Mouse (Mus musculus): Measurements from ENCODE around the gene Snhg11. TPM values are rescaled to one million over a fixed set of nuclear protein-coding genes. Genes with fewer than 3 reads are reported as not detected.
A peak's percentile ranks its signal among the peaks of the same experiment; 100 is the strongest.
"Not testable (repeated sequence)": the region's sequence is repeated elsewhere in the genome, so short reads cannot be mapped to it uniquely, and the experiment has no call there.

Gene Snhg11
- total RNA-seq, 2 experiments from 2014 or later, result not detected

DNA sequence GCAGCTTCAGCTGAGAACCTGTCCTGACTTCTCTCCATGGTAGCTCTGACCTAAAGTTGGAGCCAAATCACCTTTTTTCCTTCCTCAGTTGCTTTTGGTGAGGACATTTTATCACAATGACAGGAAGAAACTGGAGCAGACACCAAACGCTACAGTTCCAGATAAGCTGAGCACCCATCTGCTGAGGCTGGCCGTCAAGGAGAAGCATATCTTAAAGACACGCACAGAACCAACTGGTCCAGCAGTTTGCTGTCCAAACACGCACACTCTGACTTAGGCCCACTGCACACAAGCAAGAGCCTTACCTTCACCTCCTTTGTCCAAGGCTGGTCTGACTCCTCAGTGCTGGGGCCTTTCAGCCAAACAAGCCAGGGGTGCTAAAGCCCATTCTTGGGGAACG is 7.8 kb upstream of the Snhg11 start:
- ATAC-seq (replicated peaks; ENCODE audit: low FRiP score, poor library complexity, severe bottlenecking), result no peak

DNA sequence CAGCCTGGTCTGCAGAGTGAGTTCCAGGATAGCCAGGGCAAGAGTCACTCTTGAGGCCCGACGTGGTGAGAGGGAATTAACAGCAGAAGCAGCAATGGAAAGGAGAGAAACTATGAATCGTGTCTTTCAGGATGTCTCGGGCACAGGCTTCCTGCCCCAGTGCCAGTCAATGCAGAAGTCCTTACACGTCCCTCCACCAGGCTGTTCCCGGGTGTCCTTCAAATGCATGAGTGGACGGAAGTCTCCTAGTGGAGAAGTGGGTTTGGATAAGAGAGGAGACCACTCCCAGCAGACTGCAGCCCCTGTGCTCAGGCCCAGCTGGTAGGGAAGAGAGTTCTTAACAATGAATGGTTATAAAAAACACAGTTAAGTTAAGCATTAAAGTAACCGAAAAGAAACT is 7.1 kb upstream of the Snhg11 start:
- ATAC-seq (replicated peaks; ENCODE audit: low FRiP score, poor library complexity, severe bottlenecking), result no peak

DNA sequence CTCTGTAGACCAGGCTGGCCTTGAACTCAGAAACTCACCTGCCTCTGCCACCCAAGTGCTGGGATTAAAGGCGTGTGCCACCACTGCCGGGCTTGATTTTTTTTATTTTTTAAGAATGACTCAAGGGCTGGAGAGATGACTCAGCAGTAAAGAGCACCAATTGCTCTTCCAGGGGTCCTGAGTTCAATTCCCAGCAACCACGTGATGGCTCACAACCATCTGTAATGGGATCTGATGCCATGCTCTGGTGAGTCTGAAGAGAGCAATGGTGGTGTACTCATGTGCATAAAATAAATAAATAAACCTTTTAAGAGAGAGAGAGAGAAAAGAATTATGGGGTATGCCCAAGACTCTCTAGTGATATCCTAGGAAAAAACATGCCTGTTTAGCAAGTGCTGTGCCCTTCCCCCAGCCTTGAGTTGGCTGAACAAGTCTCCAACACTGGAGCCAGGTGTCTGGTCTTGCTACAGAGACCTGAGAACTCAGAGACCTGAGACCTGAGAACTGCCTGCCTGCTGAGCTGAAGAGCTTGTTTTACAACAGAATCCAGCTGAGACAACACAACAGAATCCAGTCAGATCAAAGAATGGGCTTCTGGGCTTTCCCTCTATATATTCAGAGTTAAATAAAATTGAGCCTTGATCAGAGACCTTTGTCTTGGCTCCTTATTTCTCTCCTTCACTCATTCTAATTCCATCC is 5.8 kb upstream of the Snhg11 start:
- ATAC-seq (replicated peaks; ENCODE audit: low FRiP score, poor library complexity, severe bottlenecking), result no peak

DNA sequence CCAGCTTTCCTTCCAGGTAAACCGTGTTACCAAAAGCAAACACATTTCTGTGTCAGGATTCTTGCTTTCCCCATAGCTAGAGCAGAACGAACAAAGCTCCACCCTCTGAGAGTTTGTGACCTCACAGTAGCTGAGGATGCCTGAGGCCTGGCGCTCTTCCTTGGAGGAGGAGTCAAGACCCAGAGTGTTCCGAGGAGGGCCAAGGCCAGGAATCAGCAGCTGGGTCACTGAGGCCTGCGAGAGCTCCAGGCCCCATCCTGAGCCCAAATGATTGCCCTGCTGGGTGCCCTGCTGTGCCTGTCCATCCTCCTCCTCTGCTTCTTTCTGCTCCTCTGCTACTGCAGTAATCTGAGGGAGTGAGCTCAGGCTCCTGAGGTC is 5.3 kb upstream of the Snhg11 start:
- ATAC-seq (replicated peaks; ENCODE audit: low FRiP score, poor library complexity, severe bottlenecking), result no peak

DNA sequence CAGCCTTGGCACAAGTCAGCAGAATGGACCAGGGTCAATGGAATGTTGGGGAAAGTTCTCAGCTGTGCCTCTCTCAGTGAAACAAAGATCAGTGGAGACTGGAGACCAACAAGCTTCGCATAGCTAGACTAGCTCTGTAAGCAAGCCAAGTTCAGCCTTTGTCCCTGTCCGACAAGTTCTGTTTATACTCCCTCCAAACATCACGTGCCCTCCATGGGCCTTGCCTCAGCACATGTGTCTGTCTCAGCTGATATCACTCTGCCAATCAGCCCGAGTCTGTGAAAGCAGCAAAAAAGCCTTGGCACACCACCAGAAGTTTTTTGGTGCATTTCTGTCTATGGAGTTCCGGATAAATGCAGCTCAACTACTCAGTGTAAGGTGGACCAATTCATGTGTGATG is 2.4 kb upstream of the Snhg11 start:
- no peak for ATAC-seq (replicated peaks; ENCODE audit: low FRiP score, poor library complexity, severe bottlenecking)

DNA sequence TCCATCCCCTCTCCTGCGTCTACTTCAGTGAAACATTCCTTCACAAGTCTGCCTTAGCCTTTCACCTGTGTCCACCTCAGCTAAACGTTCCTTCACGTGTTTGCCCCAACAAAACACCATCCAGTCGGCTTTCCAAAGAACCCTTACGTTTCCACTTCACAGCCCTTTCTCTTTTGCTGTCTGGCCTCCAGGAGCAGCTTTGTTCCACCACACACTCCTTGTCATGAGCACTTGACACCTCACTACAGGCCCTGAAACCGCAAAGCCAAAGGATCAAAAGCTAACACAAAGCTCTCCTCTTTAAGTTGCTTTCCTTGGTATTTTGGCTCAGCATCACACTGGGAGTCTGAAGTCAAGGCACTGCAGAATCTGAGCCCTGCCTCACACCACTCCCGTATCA is 1.9 kb upstream of the Snhg11 start:
- ATAC-seq (replicated peaks; ENCODE audit: low FRiP score, poor library complexity, severe bottlenecking), result no peak

DNA sequence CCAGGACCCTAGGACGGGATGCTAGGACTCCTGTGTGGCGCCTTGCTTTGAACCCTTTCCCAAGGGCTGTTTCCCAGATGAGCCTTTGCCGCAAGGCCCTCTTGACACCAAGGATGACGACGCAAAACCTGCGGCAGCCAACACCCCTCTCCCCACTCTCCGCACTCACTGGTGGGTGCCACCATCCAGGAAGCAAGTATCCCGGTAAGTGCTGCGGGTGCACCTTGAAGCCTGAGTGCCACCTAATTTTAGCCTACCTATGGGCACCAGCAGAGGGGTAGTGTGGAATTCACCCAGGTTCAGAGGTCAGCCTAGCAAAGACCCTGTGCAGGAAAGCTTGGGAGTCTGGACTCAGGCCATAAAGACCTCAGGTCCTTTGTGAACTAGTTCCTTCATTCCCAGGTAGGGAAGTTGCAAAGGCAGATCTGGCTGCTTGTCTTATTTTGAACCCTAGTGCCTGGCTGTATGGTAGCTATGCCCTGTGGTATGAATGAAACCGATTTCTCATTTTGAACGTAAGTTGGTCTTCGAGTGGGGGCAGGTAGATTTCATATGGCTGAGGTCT is 767 bp downstream of the Snhg11 start:
- no peak for ATAC-seq (replicated peaks; ENCODE audit: low FRiP score, poor library complexity, severe bottlenecking)

DNA sequence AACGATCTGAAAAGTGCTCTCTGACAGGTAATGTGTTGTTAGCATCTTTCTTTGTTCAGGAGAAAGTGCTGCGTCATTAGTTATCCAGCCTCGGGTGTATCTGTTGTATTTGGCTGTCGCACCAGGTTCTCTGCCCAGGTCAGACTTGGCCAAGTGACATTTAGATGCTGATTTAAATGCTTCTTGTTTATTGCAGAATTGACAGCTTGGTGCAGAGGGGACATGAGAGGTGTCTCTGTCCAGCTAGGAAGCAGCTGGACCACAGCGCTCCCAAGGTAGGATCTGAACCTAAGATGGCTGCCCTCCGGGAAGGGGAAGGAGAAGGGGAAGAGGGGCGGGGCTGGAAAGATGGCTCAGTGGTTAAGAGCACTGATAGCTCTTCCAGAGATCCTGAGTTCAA is 1.4 kb downstream of the Snhg11 start:
- no peak for ATAC-seq (replicated peaks; ENCODE audit: low FRiP score, poor library complexity, severe bottlenecking)

DNA sequence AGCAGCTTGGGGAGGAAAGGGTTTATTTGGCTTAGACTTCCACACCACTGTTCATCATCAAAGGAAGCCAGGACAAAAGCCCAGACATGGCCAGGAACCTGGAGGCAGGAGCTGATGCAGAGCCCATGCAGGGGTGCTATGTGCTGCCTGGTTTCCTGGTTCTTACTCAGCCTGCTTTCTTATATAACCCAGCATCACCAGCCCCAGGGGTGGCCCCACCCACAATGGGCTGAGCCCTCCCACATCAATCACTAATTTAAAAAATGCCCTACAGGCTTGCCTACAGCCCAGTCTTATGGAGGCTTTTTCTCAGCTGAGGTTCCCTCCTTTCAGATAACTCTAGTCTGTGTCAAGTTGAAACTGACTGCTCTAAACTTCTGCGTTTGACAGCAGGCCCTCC is 2.4 kb downstream of the Snhg11 start:
- ATAC-seq (replicated peaks; ENCODE audit: low FRiP score, poor library complexity, severe bottlenecking), result no peak

DNA sequence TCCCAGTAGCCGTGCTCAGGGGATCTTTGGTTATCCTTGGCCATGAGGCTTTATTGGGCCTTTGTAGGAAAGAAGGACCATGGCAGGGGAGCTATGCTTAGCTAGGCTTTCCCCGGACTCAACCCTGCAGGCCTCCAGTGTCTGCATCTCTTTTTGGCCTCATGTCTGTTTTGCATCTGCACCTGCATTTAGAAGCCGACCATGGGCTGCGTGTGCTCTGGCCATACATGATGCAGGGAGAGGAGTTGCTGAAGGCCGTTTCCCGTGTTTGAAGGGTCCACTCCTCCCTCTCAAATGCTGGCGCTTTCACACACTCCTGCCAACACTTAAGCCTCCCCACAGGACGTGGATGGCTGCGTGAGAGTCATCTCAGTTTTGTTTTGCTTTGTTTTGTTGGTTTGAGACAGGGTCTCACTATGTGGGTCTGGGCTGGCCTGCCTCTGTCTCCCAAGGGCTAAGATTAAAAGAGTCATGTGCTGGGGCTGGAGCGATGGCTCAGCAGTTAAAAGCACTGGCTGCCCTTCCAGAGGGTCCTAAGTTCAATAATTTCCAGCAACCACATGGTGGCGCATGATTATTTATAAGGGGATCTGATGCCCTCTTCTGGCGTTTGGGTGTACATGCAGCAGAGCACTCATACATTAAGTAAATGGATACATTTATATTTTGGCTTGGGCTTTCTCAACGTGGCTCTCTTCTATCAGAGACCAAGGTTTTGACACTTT is 4.1 kb downstream of the Snhg11 start:
- ATAC-seq (replicated peaks; ENCODE audit: low FRiP score, poor library complexity, severe bottlenecking), result peak; percentile 71

DNA sequence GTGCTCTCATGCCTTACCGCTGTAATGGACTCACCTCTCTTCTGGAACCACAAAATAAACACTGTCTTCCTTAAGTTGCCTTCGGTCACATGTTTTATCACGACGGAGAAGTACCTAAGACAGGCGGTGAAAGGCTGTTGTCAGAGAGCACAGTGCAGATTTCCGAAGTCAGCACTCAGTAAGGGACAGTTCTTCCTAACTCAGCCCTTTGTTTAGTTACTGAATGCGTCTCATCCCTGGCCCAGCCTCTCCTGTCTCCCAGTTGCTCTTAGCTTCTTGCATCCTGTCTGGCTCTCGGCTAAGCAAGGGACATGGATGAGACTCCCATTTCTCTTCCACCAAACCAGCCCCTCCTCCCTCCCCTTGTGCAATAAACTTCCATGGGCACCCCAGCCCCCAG is 10.6 kb downstream of the Snhg11 start:
- ATAC-seq (replicated peaks; ENCODE audit: low FRiP score, poor library complexity, severe bottlenecking), result no peak

DNA sequence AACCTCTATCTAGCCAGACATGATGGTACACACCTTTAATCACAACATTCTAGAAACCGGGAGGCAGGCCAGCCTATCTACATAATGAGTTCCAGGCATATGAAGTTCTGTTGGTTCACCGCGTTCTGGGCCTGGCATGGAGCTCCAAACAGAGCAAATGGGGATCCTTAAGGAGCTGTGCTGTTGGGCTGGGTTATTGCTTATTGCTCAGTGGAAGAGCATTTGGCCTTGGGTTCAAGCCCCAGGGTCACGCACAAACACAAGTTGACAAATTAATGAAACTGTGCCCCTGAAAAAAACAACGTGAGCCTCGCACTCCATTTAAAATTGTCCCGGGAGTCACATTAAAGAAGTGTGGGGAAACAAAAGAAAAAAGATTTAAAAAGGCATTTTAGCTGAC is 14.0 kb downstream of the Snhg11 start:
- ATAC-seq (replicated peaks; ENCODE audit: low FRiP score, poor library complexity, severe bottlenecking), result no peak

DNA sequence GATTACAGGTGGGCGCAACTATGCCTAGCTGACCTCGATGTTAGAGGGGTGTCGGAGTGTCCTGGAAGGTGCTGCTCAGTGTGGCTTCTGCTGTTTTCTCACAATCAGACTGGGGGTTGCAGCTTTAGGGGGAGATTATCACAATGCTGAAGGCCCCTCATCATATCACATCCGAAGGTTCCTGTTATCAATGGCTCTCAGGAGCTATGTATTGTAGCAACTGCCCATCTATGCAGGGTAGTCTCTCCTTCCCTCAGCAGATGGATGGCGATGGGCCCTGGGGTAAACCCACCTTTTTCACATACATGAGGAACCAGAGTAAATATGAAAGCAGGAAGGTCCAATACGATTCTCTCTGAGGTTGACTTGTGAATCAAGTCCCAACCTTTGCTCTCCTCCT is 20.9 kb downstream of the Snhg11 start:
- ATAC-seq (replicated peaks; ENCODE audit: low FRiP score, poor library complexity, severe bottlenecking), result no peak

DNA sequence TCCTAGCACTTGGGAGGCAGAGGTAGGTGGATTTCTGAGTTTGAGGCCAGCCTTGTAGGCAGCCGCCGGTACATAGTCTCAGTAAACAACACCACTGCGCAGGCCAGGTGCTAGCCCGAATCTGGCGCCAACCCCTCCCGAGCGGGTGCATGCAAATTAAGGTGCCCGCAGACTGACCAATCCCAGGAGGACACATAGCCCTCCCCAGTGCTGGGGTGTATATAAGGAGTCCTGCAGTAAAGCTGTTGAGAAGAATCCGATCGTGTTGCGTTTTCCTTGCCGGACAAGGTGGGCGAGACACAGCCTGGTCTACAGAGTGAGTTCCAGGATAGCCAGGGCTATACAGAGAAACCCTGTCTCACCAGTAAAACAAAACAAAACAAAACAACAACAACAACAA is 21.7 kb downstream of the Snhg11 start:
- ATAC-seq (replicated peaks; ENCODE audit: low FRiP score, poor library complexity, severe bottlenecking), result not testable (repeated sequence)

DNA sequence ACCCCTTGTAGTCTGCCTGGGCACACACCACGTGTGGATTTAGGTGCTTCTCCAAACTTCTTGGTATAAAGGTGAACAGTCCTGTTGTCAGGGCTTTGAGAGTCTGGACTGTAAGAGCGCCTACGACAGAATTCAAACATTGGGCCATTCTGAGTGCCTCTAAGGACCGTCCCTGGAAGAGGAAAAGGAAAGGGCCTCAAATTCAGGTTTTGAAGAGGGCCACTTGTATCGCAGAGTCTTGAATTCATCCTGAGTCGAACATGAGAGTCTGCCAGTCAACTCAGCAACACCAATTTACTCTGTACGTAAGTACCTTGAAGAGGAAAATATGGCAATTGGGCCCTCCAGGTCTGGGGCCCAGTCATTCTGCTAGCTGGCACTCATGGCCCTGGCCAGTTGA is 27.5 kb downstream of the Snhg11 start:
- ATAC-seq (replicated peaks; ENCODE audit: low FRiP score, poor library complexity, severe bottlenecking), result no peak

DNA sequence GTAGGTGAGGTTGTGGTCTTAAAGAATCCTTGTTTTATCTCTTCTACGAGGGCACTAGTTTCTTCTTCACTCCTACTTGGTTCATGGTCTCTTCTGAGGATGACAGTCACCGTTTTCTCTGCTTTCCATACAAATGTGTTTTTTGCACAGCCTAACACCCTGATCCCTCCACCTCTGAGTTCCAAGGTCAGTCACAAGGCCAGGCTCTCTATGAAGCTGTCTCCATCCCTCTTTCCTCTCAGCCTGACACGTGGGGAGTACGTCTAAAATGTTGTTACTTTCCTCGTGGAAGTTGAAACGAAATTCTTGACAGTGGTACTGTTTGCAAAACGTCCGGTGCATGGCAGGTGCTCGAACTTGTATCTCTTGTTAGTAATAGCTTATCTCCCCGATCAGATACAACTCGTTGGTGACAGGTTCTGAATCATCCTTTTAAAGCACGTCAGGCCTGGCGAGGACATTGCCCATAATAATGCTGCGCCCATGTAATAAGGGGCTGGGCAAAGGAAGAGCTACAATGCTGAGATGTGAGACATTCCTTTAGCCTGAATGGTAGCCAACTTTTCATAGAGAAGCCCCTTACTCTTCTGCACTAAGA is 33.7 kb downstream of the Snhg11 start:
- ATAC-seq (replicated peaks; ENCODE audit: low FRiP score, poor library complexity, severe bottlenecking), result no peak; the same call in 1 of the 2 replicates

DNA sequence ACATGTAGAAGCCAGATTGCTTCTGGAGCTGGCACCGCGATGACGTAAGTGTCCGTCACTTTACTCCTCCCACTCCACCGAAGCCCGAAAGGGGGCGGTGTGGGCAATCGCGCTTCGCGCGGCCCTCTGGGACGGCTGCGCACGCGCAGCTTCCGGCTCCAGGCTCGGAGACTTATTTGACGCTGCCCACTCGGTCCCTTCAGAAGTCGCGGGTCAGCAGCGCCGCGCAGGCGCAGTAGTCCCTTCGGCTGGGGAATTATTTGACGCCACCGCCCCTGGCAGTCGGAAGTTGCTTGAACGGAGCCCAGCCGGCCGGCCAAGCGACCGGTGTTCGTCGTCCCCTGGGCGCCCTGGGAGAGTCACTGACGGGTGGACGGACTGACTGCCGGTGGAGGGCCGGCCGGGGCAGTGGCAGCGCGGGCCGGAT is 34.2 kb downstream of the Snhg11 start, which contains the start of gene Ralgapb:
TSS of gene Ralgapb (plus strand) at position 254 of the 427 bp plus-strand sequence.
- ATAC-seq (replicated peaks; ENCODE audit: low FRiP score, poor library complexity, severe bottlenecking), result peak; percentile 98

DNA sequence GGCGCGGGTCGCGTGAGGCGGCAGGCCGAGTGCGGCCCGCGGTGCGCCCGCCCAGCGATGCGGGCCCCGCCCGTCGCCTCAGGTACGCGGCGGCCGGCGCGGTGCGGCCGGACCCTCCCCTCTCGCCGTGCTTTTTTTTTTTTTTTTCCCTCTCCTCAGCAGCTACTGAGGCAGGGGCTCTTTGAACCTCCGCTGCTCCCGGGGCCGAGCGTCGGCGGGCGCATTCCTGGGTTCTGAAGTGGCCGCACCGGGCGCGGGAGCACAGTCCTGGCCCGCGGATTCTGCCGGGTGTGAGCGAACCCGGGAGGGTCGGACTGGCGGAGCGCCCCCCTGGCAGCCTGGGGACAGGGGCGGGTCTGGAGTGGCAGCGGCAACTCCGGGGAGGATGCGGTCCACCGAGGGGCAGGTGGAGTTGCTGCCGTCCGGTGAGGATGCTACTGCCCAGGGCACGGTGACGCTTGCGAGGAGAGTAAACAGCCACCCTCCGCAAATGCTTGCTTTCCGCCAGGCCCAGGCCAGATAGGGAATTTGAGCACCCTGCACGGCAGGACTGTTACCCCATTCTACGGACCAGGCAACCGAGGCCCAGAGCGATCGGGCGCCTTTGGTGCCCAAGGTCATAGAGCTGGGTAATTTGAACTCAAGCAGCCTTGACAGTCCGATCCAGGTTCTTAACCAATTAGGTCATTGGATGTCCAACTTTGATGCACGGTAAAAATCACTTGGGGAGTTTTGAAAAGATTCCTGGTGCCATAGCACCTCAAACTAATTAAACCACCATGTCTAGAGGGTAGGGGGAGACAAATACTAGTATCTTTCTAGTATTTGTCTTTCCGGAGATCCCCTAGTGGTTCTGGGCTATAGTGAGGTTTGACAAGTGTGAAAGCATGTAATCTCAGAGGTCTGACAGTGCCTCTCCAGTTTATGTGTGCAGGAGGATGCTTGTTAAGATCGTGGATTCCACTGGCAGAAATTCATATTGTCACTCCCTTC is 34.9 kb downstream of the Snhg11 start:
- peak; percentile 60 for ATAC-seq (replicated peaks; ENCODE audit: low FRiP score, poor library complexity, severe bottlenecking)

DNA sequence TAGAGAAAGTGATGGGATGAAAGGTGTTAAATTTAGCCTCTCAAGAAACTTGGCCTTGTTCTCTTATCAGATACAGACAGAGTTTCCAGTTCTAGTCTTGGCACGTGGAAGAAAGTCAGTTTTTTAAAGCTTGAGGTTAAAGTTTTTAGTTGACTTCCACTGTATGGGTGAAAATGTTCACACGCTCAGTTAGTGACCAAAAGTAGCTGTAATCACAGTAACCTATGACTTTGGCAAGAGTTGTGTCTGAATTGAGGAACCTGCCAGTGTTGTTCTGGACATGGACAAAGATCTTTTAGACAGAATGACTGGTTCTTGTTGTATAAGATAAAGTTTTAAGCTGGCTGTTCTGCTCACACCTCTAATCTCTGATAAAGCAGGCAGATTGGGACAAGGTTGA is 37.8 kb downstream of the Snhg11 start:
- ATAC-seq (replicated peaks; ENCODE audit: low FRiP score, poor library complexity, severe bottlenecking), result no peak

DNA sequence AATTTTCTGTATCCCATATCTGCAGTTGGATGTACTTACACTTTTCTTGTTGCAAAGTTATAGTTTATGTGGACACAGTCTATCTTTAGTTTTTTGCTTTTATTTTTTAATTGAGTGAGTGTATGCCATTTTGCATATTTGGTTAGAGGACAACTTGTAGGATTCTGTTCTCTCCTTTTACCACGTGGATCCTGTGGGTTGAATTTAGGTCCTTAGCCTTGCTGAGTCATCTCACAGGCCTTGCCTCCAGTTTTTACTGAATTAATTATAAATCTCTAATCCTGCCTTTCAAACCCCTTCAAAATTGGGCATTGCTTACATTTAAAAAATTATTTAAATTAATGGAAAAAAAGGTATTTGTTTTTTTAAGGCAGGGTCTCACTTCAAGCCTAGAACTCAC is 40.4 kb downstream of the Snhg11 start:
- no peak for ATAC-seq (replicated peaks; ENCODE audit: low FRiP score, poor library complexity, severe bottlenecking)
